Mouse (Mus musculus): ENCODE measurements around the gene Cog4. TPM values are rescaled to one million over a fixed set of nuclear protein-coding genes. Genes with fewer than 3 reads are reported as not detected.
"Not testable (repeated sequence)": the region's sequence is repeated elsewhere in the genome, so short reads cannot be mapped to it uniquely, and the experiment has no call there.

Cog4 gene
- total RNA-seq, 2 experiments from 2014 or later, result 63.5 to 67.0 TPM

GRCm38 (mm10) chr8:110883824-110884223, 37.4 kb downstream of the Cog4 start:
- DNase-seq, result no peak
- intact Hi-C loops (cut with DNase I), result no loop called here

GRCm38 (mm10) chr8:110886634-110887033, 40.2 kb downstream of the Cog4 start:
- intact Hi-C loops (cut with DNase I), result no loop called here
- DNase-seq, result no peak

- DNase-seq, result no peak
- intact Hi-C loops (cut with DNase I), result no loop called here
Measured at GRCm38 (mm10) chr8:110887551-110887950, 41.2 kb downstream of the Cog4 start.

GRCm38 (mm10) chr8:110888441-110888840, 42.0 kb downstream of the Cog4 start:
- no peak for DNase-seq
- intact Hi-C loops (cut with DNase I), result no loop called here

- no peak for DNase-seq
- intact Hi-C loops (cut with DNase I), result no loop called here
Measured at GRCm38 (mm10) chr8:110888860-110889259, 42.5 kb downstream of the Cog4 start.

GRCm38 (mm10) chr8:110889904-110890470, 43.6 kb downstream of the Cog4 start:
- no peak for DNase-seq
- intact Hi-C loops (cut with DNase I), result no loop called here

GRCm38 (mm10) chr8:110892040-110892439, 45.6 kb downstream of the Cog4 start:
- intact Hi-C loops (cut with DNase I), result no loop called here
- DNase-seq, result no peak

- DNase-seq, result no peak
- intact Hi-C loops (cut with DNase I), result no loop called here
Measured at GRCm38 (mm10) chr8:110892913-110893312, 46.5 kb downstream of the Cog4 start.

- intact Hi-C loops (cut with DNase I), result no loop called here
- no peak for DNase-seq
Measured at GRCm38 (mm10) chr8:110894851-110895250, 48.5 kb downstream of the Cog4 start.

GRCm38 (mm10) chr8:110895254-110895653, 48.9 kb downstream of the Cog4 start:
- no peak for DNase-seq
- intact Hi-C loops (cut with DNase I), result no loop called here

- intact Hi-C loops (cut with DNase I), result no loop called here
- DNase-seq, result no peak
Measured at GRCm38 (mm10) chr8:110895812-110896211, 49.4 kb downstream of the Cog4 start.

- DNase-seq, result no peak
- intact Hi-C loops (cut with DNase I), result no loop called here
Measured at GRCm38 (mm10) chr8:110897495-110897894, 51.1 kb downstream of the Cog4 start.

GRCm38 (mm10) chr8:110901056-110901455, 54.7 kb downstream of the Cog4 start:
- DNase-seq, result no peak
- intact Hi-C loops (cut with DNase I), result loop anchor here (5.0 kb wide), 1 partner anchor 66 kb away; no protein-coding TSS in a partner anchor

GRCm38 (mm10) chr8:110901839-110902578, 55.6 kb downstream of the Cog4 start, which contains the start of gene Fuk:
Gene Fuk (minus strand): TSS chr8:110902488.
- intact Hi-C loops (cut with DNase I), result loop anchor here (5.0 kb wide), 1 partner anchor 65 kb away; no protein-coding TSS in a partner anchor
- peak; percentile 85 to 89 for DNase-seq

- no peak for DNase-seq
- intact Hi-C loops (cut with DNase I), result loop anchor here (5.0 kb wide), 1 partner anchor 65 kb away; no protein-coding TSS in a partner anchor
Measured at GRCm38 (mm10) chr8:110902579-110902965, 56.2 kb downstream of the Cog4 start.

- intact Hi-C loops (cut with DNase I), result no loop called here
- DNase-seq, result no peak
Measured at GRCm38 (mm10) chr8:110905404-110905803, 59.0 kb downstream of the Cog4 start.

GRCm38 (mm10) chr8:110906682-110907081, 60.3 kb downstream of the Cog4 start:
- intact Hi-C loops (cut with DNase I), result no loop called here
- DNase-seq, result no peak

GRCm38 (mm10) chr8:110909850-110910249, 63.5 kb downstream of the Cog4 start:
- DNase-seq; intact Hi-C loops (cut with DNase I): not testable (repeated sequence)

GRCm38 (mm10) chr8:110911576-110912570, 65.5 kb downstream of the Cog4 start:
- intact Hi-C loops (cut with DNase I), result no loop called here

GRCm38 (mm10) chr8:110917415-110917814, 71.0 kb downstream of the Cog4 start:
- DNase-seq, result no peak
- intact Hi-C loops (cut with DNase I), result no loop called here

More at GRCm38 (mm10) chr8:110911576-110912570, 65.5 kb downstream of the Cog4 start:
- DNase-seq, result no peak

- DNase-seq, result no peak
- intact Hi-C loops (cut with DNase I), result no loop called here
Measured at GRCm38 (mm10) chr8:110918027-110918426, 71.6 kb downstream of the Cog4 start.

Measured in heart, postnatal 14 days (tissue).